Mouse (Mus musculus) brain, embryonic 18.5 days (tissue): ENCODE measurements at regions not wholly inside any gene's neighbourhood (a gene's known extent, or its start where the extent isn't known, plus 50 kb on each side); places are given as distances from the start of the nearest gene placed in this dataset.

Source experiments
- DNase-seq: peaks from one replicate; pipeline ENCODE4 v3.0.0-alpha.2; 2012; ENCODE audit warnings: low read depth, low spot score

DNA sequence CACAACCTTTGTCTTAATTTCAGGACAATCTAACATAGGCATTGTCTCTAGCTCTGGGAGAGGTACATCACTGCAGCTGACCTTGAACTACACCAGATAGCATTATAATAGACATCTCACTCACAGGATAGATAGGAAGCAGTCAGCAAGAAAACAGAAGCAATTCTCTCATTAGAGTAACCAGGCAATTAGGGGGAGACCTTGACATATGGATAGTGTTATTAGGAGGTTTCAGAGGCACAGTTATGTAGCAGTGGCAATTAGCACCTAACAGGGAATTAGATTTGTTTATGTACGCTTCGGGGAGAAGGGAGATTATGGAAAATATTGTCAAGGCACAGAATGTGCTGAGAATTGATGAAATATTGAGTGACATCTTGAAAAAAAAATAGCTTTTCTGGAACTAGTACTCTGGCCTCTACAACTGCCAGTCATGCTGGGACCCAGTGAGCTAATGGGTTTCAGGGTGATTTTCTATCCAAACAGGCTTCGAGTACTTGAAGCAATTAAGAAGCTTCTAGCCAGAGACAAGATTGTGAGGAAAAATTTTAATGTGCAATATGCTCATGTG, 216.8 kb upstream of the Aco1 start:
- no peak for DNase-seq

DNA sequence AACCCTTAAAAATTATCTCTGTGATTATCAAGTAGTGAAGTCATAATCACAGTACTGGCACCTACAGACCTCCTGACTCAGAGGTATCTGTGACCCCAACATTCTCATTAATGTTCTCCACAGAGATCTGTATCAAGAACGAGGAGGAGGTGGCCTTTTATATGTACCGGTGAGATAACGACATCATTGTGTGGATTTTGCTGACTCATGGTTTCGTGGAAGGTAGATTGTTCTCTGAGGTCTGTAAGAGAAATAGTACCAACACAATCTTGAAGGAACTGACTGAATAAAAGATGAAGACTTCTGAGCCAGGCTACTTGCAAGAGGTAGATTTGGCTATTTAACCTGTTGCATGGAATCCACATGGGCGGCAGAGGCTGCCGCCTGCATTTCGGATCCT, 216.3 kb upstream of the Aco1 start:
- DNase-seq = no peak

DNA sequence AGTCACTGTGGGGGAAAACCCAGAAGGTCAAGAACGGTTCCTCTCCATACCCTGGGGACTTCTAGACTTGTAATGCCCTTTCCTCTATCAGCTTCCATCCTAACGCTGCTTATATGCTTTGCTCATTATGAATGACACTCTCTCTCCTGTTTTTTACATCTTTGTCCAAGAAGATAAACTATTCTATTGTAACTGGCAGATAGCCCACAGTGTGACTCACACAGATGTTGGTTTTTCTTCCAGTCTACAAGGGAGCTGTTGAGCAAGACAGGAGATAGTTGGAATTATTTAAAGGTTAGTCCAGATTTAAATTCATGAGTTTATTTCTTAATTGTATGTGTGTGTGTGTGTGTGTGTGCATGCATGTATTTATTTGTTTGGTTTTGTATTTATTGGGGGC, 214.4 kb upstream of the Aco1 start:
- DNase-seq = no peak

- no peak for DNase-seq
Measured at GRCm38 (mm10) chr4:39934025-39934708, 208.7 kb upstream of the Aco1 start.

DNA sequence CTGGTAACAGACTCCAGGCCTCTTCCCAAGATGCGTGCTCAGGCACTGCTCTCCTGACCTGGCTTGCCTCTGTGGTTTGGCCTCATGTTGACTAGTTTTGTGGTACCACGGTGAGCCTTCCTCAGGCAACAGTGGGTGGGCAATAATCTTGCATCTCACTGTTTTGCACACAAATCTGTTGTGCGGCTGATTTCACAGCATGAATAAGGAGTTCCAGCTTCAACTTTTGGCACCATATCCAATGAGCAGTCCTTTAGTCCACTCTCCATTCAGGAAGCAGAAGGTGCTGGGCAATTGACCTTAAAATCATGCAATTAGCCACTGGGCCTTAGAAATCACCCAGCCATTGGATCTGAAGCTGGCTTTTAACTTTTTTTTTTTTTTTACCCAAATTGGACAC, 184.2 kb upstream of the Aco1 start:
- no peak for DNase-seq

DNA sequence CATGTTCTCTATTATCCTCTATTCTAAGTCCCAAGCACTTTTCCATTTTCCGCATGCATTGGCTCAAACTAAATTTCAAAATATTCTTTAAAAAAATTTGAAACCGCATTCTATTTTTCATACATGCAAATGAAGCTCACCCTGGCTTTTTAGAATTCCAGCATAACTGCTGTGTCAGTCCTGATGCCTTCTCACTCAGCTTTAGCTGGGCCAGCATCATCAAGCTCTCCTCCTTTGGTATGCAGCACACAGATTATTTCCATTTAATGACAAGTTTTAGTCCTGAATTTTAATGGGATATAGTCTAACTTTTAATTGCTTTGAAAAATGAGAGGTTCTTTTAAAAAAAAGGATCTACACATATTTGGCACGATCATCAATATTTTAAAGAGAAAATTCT, 174.9 kb upstream of the Aco1 start:
- no peak for DNase-seq

GRCm38 (mm10) chr4:39991358-39991757, 151.5 kb upstream of the Aco1 start:
- no peak for DNase-seq

GRCm38 (mm10) chr4:39991851-39992250, 151.0 kb upstream of the Aco1 start:
- DNase-seq = no peak

DNA sequence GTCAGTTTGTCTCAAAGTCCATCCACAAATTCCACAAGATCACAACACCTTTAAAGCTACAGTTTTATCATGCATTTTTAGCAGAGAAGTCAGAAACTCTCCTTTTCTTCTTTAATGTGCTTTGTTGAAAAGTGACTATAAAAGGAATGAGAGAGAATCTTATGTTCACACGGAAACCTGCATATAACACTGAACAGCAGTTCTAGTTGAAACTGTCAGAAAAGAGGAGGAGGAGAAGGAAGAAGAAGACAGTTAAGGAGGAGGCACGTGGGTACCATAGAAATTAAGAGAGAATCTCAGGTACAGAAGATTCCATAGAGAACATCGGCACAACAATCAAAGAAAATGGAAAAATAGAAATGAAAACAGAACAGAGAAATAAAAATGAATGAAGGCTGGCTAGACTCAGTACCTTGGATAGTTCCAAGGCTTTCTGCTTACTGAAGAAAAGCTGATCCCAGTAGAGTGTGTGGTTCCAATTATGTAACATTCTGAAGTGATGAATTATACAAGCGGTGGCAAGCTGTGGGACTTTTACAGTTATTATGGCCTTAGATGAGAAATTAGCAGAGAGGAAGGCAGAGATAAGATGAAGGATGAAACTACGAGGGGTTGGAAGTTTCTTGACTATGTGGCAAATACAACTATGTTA, 144.0 kb upstream of the Aco1 start:
- DNase-seq = no peak

GRCm38 (mm10) chr4:40014666-40015065, 128.2 kb upstream of the Aco1 start:
- DNase-seq = peak; percentile 75

GRCm38 (mm10) chr4:40016856-40017255, 126.0 kb upstream of the Aco1 start:
- DNase-seq = no peak

DNA sequence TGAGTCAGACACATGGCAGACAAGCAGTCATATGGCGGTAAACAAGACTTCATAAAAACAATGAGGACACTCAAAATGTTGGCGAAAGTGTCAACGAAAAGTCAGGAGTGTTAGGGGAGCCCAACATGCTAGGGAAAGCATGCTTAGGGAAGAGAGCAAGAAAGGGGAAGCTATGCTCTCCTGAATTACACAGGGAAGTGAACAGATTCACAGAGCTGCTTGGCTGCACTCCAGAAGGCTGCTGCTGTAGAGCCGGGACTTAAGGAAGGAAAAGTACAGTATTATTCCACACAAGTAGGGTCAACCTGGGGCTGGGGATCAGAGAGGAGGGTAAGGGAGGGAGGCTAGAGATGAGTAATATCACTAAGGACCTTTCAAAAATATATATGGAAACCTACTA, 124.7 kb upstream of the Aco1 start:
- no peak for DNase-seq

DNA sequence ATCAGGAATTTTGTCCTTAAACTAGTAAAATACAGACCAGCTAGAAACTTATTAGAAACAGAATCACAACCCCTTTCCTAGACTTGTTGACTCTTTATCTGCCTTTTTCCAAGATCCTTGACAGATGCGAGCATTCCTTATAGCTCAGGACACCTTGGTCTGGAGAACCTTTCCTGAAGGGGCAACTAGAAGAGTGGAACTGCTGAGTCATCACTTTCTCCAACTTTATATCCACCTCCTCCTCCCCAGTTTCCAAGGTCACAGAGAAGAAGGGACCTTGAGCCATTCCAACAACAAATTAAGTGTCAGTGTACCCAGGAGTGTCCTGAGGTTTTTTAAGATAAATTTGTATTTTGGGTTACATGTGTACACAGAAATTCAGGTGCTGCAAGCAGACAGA, 111.5 kb upstream of the Aco1 start:
- DNase-seq = no peak

DNA sequence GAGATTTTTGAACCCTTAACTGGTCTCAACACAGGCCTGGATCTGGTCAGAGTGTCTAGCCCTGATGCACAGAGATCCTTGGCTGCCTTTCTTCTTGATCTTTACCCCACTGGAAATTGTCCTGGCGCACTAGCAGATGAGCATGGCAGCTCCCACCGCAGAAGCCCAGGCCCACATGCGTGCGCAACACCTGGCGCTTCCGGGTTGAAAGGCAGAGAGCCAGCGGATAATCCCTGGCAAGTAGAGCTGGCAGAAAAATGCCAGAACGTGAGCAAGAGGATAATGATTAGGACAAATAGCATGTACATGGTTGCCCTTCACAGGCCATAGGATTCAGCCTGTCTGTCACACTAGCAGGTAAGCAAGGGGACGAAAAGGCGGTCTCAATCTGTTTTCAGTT, 95.0 kb upstream of the Aco1 start:
- no peak for DNase-seq

DNA sequence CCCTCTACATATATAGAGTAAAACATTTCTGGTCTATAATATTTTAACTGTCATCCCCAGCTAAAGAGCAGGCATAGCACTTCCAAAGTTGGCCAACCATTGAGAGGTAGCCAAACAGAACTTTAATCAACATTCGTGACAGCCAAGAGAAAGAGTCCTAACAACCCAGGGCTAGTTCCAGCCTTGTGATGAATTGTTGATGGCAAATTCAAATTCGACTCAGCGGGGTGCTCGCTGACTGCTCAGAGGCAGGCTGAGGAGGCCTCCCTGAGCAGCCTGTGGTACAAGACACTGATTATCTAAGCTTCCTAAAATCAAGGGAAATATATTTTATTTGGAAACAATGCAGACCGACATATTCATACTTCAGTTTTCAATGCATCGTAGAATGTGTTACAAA, 93.8 kb upstream of the Aco1 start:
- no peak for DNase-seq

DNA sequence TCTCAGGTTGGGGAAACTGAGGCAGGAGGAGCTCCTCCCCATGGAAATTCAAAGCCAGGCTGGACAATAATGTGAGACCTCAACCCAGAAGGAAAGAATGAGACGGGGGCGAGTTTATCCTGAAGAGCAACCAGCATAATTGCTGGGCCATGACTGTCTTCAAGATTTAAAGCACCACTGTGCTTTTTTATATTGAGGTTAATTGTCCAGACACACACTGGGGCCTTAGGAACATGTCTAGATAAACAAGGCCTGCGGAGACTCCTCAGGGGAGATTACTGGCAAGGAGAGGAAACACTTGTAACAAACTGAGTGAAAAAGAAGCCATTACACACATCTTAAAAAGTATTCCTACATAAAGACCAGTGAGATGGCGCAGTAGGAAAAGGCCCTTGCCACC, 91.0 kb upstream of the Aco1 start:
- no peak for DNase-seq

DNA sequence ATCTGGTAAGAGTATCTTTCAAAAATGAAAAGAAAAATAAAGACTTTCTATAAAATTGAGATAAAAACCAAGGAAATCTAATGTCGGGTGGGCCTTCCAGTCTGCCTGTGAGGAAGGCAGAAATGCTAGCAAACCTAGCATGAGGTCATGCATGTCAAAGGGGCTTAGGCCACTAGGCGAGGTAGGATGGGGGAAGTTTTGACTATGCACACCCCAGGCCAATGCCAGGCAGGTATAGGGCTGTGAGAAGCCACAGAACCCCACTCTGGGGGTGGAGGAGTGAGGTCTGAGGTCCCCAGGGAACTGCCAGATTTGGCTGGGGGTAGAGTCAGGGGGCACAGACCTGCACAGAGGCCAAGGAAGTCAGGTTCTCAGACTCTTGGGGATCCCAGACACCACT, 89.5 kb upstream of the Aco1 start:
- no peak for DNase-seq

- DNase-seq = no peak
Measured at GRCm38 (mm10) chr4:40063751-40064456, 79.0 kb upstream of the Aco1 start.

- no peak for DNase-seq
Measured at GRCm38 (mm10) chr4:40064457-40064836, 78.4 kb upstream of the Aco1 start.

GRCm38 (mm10) chr4:40070959-40071634, 71.8 kb upstream of the Aco1 start:
- DNase-seq = no peak

DNA sequence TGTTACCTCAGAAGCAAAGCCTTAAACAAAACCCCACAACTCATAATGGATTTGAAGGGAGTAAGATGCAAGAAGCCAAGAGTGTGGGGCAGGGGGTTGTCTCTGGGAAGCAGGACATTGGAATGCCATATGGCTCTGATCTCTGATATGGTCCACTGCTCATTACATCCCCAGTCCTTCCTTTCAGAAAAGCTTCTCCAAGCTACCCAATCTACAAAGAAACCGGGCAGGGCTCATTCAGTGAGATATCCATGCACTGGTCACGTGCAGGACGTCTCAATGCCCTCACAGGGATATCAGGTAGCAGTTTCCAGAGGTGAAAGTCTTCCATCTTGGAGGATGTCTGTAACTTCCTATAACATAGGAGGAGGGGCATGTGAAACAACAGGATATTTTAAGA, 61.8 kb upstream of the Aco1 start:
- no peak for DNase-seq

DNA sequence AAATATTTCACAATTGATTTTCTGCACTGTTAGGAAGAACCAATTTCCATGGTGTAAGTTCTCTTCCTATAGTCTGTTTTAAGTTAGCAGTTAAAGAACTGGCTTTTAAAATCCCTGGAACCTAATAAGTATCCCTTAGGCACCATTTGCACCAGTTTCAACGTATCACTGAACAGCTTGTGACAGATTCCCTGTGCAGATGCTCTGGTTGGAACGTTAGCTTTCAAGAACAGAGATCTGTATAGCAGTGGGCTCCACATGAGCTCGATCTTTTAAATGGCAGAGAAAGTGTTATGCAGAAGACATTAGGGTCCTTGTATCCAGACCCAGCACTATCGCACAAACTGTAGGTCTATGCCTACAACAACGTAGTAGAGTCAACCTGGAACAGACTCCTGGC, 52.6 kb upstream of the Aco1 start:
- DNase-seq = no peak
